Comparison of ENCODE assay signal across 11 mouse cellular contexts in genomic region chr13:53721038-53721463, GRCm38 (mm10).
DNase-seq lines count a peak whose midpoint lies in the region; ATAC-seq lines count a peak whose summit lies in the region.
"Had no signal": no experiment of that assay in that cellular context is flagged by ENCODE, and none has a peak within 500 bp of the region (broad histone marks: within the 10 kb centered on the region; RNA-seq: fewer than 3 reads in every experiment).

No protein-coding gene starts in this region.

- ATAC-seq in megakaryocyte progenitor cell, adult 5-6 weeks (replicated peaks; ENCODE audit: poor library complexity), result no peak
- ATAC-seq: forebrain, postnatal 0 days had no signal

- peak; percentile 24 for DNase-seq in embryo, embryonic 10.5 days (ENCODE audit: low spot score)
- DNase-seq in embryo, embryonic 10 days (ENCODE audit: low spot score), result no peak
- DNase-seq in 3T3-L1 (ENCODE audit: low read depth, low spot score), result peak; percentile 1
- DNase-seq in forelimb bud, embryonic 11.5 days (ENCODE audit: low read depth, low spot score), result peak; percentile 47
- DNase-seq in kidney, postnatal 4 days, result peak; percentile 40 to 52
- no peak for DNase-seq in right cerebral cortex, postnatal 4 days
- no peak for DNase-seq in left cerebral cortex, adult 11 months (ENCODE audit: low spot score)
- DNase-seq: cerebellum, adult 9-11 months; forebrain, postnatal 0 days; gastrocnemius, postnatal 14 days had no signal

Comparison
In these comparisons a context has a peak if more than half of its experiments do, and no peak if none do; other contexts are left out.
1. DNase-seq: peak in embryo, embryonic 10.5 days (single experiment), 3T3-L1 (single experiment), forelimb bud, embryonic 11.5 days (single experiment) and kidney, postnatal 4 days (2 of 2); none in embryo, embryonic 10 days (single experiment), right cerebral cortex, postnatal 4 days (single experiment) and left cerebral cortex, adult 11 months (single experiment).